Mouse (Mus musculus) kidney, adult 10 weeks (tissue): ENCODE data around the gene Tmem106a. TPM values are rescaled to one million over a fixed set of nuclear protein-coding genes. Genes with fewer than 3 reads are reported as not detected.

Source experiments
- polyA plus RNA-seq: library from polyadenylated mRNA; stranded (reverse); fragments of 350-450 nt; fragmentation: Illumina TruSeq; extraction: RNeasy Lipid Tissue Mini Kit (QIAGEN cat#74804); gene quantifications from one replicate; pipeline ENCODE4 v1.2.3, GENCODE M21; 2014; ENCODE audit warnings: low read depth, low replicate concordance

Gene Tmem106a
- polyA plus RNA-seq, result 36.1 TPM

GRCm38 (mm10) chr11:101582054-101583035 is at the start of gene Tmem106a:
Tmem106a (plus strand) TSS chr11:101582242.

DNA sequence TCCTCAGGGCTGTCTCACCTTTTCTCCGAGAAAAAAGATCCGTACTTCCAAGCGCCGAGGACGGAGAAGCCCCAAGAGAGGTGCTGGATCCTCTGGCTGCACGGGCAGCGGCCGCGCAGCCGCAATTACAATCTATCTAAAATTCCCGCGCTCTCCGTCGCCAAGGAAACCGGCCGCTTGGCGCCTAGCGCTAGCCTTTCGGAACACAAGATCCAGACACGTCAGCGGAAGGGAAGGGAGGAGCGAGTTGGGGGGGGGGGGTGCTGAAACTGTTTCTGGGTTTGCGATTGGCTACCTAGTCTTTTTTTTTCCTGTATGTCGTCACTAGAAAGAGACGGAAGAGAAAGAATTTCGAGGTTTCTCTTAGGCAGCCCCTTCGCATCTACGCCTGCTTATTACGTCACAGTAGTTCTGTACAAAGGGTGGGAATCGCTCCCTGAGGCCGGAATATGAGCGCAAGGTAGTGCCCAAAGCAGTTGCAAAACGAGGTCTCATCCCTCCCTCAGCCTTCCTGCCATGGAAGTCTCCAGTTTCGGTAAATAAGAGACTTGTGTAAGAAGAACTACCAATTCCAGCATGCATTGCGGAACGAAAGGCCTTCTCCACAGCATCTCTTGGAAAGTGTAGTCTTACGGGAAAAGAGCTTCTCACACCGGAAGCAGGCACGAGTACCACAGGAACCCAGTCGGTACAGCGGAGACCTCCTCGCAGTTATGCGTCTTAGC is 30.1 kb upstream of the Tmem106a start, which contains the start of the genes Brca1 and Nbr1:
TSS of gene Brca1 (minus strand) at position 205 of the 725 bp plus-strand sequence.
TSS of gene Nbr1 (plus strand) at position 399 of the 725 bp plus-strand sequence.

DNA sequence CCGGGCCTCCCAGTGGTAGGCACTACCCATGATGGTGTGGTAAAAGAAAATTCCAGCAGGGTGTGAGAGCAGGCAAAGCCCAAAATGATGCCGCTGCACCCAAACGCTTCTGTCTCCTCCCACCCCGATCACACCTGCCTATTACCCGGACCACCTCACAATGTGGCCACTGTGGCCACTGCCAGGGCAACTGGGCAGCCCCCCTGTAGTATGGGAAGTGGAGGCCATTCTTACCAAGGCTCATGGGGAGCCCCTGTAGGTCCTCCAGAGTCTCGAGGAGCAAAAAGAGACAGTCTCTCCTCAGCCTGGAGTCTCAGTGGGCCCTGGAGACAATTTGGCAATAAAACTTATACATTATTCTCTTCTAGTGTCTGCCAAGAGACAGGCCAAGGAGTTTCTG is 17.1 kb downstream of the Tmem106a start, which contains the start of gene Gm11634:
TSS of gene Gm11634 (minus strand) at position 101 of the 400 bp plus-strand sequence.

DNA sequence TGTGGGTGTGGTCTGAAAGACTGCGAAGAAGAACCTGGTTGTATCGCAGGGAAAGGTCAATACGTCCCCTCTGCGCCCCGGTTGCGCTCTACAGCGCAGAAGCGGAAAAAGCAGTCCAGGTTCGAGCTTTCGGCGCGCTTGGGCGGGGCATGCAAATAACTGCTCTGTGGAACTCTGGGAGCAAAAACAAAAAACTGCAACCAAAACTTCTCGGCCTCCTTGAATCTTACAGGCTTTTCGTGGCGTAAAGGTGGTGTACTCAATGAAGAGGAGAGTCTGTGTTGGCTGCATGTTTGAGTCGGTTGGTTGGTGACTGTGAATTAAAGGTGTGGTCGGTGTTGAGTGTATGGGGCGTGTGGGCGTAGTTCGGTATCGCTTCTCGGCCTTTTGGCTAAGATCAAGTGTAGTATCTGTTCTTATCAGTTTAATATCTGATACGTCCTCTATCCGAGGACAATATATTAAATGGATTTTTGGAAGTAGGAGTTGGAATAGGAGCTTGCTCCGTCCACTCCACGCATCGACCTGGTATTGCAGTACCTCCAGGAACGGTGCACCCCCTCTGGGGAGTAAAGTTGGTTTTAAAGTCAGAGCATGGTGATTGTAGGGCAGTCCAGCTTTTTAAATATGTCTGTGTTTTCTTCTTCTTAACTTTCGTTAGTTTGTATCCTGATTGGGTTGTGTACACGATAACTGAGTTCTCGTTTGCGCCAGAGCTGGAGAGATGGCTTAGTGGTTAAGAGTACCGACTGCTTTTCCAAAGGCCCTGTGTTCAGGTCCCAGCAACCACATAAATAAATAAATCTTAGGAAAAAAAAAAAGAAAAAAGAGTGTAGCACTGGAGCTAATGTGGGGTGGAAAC is 45.2 kb downstream of the Tmem106a start, which contains the start of gene Rdm1:
TSS of gene Rdm1 (plus strand) at position 201 of the 862 bp plus-strand sequence.

Other genes with a start within 250 kb of the Tmem106a start
- gene G6pc, start 214.7 kb upstream of the Tmem106a start, polyA plus RNA-seq, result 542 TPM
- gene Aarsd1, start 164.6 kb upstream of the Tmem106a start, polyA plus RNA-seq, result 10.7 TPM
- gene Gm27029, start 157.4 kb upstream of the Tmem106a start, polyA plus RNA-seq, result 0.81 TPM
- gene Rundc1, start 157.2 kb upstream of the Tmem106a start, polyA plus RNA-seq, result 3.9 TPM
- gene Ptges3l, start 156.9 kb upstream of the Tmem106a start, polyA plus RNA-seq, result 2.0 TPM
- 36.8 TPM for gene Rpl27, start 139.9 kb upstream of the Tmem106a start, polyA plus RNA-seq
- 0.93 TPM for gene Ifi35, start 133.8 kb upstream of the Tmem106a start, polyA plus RNA-seq
- gene Rnd2, start 117.2 kb upstream of the Tmem106a start, polyA plus RNA-seq, result 4.5 TPM
- 1.5 TPM for gene Vat1, start 116.0 kb upstream of the Tmem106a start, polyA plus RNA-seq
- 0.32 TPM for gene Brca1, start 30.3 kb upstream of the Tmem106a start, polyA plus RNA-seq
- 182 TPM for gene Nbr1, start 30.1 kb upstream of the Tmem106a start, polyA plus RNA-seq
- not detected for gene Gm11634, start 17.0 kb downstream of the Tmem106a start, polyA plus RNA-seq
- gene Rdm1, start 45.0 kb downstream of the Tmem106a start, polyA plus RNA-seq, result not detected
- 7.3 TPM for gene Arl4d, start 83.3 kb downstream of the Tmem106a start, polyA plus RNA-seq
- 12.8 TPM for gene Dhx8, start 150.7 kb downstream of the Tmem106a start, polyA plus RNA-seq
- not detected for gene Etv4, start 203.1 kb downstream of the Tmem106a start, polyA plus RNA-seq